Mouse (Mus musculus) retina, embryonic 14.5 days (tissue): Measurements from ENCODE around the gene Rbfox2.
A peak's percentile ranks its signal among the peaks of the same experiment; 100 is the strongest.
"Not testable (repeated sequence)": the region's sequence is repeated elsewhere in the genome, so short reads cannot be mapped to it uniquely, and the experiment has no call there.

Experiments
- DNase-seq: peaks from one replicate; pipeline ENCODE4 v3.0.0-alpha.2; 2015; ENCODE audit warnings: low spot score

Rbfox2 gene

DNA sequence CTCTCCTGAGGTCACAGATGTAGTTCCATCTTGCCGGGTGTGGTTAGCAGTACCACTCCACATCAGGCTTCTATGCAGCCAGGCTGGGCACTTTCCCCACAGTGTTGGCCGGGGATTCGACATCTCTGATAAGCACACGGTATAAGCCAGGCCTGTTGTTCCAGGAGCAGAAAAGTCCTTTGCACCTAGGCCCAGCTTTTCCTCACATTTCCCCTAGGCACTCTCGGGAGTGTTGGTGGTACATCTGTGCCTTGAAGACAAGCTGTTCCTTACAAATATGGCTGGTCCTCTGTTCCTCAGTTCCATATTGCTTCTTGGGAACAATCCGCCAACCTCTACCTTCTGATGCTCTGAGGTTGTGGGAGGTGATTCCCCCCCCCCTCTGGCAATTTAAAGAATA is 240.6 kb downstream of the Rbfox2 start:
- DNase-seq = no peak

DNA sequence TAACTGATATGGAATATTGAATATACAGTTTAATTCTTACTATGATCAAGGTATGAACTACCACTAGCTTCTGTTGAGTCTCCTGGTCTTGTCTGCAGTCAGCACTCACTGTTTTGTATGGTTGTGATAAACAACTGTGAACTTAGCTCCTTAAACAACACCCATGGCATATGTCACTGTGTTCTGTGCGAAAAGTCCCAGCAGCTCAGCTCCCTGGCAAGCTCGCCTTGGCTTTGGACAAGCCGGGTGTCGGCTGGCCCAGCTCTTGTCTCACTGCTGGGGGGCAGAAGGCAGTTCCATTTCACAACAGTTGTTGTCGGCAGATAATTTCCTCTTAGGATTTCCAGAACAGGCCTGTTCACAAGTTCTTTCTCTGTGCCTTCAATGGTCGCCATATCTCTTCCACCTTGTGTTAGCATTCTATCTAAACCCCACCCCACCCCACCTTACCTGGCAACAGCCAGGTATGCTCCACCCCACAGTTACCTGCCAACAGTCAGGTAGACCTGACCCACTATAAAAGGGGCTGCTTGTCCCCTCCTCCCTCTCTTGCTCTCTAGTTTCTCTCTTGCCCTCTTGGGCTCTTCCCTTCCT is 241.4 kb downstream of the Rbfox2 start:
- DNase-seq = no peak

DNA sequence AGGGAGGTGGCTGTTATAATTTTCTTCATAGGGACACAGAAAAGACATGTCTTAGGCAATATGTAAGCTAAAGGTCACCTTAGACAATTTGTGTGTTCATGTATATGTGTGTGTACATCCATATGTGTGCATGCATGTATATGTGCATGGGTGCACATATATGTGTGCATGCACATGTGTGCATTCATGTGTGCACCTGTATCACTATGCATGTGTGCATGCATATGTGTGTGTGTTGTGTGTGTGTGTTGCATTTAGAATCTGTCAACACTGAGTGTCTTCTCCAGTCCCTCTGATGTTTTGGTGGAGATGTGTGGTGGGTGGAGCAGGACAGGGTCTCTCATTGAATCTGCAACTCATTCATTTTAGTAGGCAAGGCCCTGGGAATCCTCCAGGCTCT is 244.1 kb downstream of the Rbfox2 start:
- no peak for DNase-seq

DNA sequence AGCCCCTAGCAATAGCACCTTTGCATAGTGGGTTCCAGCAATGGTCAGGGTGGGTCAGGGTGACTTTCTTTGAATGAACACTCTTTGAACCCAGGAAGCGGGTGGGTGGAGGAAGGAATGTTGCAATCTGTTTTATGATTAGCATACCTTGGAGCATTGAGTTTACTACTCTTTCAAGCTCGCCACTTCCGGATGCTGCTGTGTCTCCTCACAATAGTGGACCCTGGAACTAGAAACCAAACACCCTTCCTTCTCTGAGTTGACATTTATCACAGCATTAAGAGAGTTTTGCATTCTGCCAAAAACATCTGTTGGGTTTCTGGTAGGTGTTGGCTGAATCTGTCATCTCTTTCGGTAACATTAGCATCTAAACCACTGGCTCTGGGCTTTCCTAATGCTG is 247.4 kb downstream of the Rbfox2 start:
- not testable (repeated sequence) for DNase-seq

DNA sequence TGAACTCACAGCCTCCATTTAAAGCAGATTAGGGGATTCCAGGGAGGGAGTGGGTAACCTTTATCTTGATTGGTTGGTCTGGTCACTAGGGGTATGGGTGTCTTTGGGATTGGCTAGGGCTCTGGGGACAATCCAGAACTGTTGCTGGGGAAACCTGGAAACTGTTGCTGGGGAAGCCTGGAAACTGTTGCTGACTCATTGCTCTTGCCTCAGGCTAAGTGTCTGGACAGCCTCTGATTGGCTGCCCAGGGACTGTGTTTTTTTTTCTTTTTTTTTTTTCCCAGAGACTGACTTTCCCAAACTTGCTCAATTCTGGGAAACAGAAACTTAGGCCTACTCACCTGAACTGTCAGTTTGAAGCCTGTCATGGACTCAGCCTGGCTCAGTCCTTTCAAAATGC is 248.2 kb downstream of the Rbfox2 start:
- DNase-seq = no peak

DNA sequence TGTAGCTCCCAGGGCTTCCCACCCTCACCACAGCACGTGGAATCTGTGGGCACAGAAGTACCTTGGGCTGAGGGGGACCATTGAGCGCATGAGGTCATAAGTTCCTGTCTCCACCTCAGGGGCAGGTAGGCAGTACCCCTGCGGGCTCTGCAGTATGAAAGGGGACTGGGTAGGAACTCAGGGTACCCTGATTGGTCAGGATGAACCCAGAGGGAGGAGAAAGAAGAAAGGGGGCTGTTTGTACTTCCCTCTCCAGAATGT is 250.1 kb downstream of the Rbfox2 start:
- DNase-seq = no peak

DNA sequence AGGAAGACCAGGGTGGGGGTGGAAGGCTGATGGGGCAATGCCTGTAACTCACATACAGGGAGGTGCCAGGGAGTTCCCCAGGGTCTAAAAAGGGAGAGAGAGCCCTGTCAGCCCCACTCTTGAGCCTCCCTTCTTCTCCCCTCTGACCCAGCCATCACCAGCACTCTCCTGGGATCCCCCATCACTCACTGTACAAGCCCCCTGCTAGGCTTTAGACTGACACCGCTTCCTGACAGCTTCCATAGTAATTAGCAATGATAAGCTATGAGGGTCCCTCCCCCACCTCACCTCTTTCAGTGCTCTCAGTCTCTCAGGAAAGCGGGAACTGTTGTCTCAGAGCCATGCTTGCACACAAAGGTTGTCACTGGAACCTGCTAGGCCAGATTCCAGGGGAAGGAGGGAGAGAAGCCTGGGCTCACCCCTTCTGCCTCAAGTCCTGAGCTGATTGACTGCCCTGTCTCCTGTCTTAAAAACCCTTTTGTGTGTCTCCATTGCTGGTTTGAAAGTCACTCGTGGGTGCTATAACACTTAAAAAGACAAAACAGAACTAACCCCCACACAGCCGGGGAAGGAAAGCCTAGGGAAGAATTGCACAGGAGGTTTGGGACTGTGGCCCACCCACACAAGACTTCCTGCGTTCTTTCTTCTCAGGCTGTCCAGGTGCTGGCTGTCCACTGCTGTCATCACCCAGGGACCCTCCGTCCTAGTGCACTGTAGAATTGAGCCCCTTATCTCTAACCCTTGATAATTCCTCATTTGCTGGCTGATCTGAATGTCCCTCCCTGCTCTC is 250.6 kb downstream of the Rbfox2 start:
- peak; percentile 15 for DNase-seq

DNA sequence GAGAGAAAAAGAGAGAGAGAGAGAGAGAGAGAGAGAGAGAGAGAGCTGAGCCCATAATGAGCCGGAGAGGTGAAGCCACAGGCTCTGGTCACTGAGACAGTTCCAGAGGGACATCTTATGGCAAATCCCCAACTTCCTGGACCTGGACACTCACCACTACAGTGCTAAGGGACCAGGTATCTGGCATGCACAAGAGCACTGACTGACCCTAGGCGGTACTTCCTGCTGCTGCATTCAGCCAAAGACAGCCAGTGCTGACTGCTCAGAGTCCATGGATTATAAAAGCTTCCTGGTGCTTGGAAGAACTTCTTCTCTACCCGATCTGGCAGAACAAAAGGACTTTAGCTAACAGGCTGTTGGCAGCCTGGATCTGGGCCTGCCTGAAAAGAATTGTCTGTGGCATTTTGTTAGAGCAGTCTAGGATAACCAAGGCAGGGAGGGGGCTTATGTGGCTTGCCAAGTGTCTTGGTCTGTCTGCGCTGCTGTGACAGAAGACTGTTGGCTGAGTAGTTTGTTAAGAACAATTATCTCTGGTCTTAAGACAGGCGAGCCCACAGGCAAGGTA is 252.1 kb downstream of the Rbfox2 start:
- DNase-seq = no peak

DNA sequence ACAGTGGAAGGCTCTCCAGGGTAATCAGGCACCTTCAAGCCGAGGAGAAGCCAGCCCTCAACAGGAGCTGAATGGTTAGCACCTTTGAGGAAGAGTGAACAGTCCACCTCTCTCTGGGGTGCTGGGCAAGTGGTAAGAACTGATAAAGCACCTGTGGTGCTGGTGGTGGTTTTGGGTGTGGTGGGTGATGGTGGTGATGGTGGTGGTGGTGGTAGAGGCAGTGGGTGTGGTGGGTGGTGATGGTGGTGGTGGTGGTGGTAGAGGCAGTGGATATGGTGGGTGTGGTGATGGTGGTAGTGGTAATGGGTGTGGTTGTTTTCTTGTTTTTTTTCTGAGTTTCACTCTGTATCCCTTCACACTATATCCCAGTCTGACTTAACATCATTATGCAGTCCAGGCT is 253.8 kb downstream of the Rbfox2 start:
- no peak for DNase-seq

DNA sequence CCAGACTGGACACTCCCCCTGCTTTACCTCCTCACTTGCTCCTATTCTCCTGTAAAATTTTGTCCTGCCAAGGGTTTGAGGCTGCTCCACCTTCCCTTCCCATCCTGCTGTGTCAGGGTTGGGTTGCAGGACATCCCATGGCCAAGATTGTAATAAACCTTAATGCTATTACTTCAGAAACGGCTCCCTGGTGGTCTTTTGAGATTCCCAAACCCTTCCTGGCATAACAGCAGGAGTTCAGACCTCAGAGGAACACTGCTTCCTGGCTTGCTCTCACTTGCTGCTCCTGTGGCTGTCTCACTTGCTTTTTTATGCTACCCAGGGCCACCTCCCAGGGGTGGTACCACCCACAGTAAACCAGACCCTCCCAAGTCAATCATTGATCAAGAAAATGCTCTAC is 254.6 kb downstream of the Rbfox2 start:
- DNase-seq = no peak

DNA sequence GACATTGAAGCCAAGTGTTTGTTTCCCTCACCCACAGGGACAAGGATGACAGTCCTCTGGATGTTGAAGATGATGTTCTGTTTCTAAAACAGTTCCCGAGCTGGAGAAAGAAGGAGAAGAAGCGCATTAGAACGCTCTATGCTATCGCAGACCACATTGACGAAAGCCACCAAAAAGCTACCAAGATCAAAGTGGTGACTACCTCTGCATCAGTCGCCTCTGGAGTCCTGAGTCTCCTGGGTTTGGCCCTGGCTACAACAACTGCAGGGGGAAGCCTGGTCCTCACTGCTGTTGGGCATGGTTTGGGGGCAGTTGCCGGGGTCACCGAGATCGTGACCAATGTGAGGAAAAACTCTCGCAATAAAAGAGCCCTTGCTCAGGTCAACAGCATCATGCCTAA is 256.2 kb downstream of the Rbfox2 start, which contains the start of gene Mb:
Mb (minus strand) TSS at position 101 of the 400 bp plus-strand sequence.
- DNase-seq = no peak

DNA sequence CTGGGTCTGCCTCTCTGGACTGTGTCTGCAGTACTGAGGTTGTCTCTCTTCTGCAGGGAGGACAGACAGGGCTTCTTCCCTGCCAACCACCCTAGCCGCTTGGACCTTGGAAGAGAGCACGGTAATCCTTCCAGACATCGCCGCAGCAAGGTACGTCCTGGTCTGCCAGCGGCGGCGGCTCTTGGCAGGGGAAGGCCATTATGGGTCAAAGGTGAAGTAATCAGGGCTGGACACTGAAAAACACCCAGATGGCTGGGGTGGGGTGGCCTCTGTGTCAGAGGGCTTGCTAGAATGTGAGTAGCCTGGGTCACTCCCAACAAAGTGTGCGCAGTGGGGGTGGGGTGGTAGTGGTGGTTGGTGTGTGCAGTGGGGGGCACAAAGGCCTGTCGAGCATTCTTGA is 261.2 kb downstream of the Rbfox2 start:
- no peak for DNase-seq

DNA sequence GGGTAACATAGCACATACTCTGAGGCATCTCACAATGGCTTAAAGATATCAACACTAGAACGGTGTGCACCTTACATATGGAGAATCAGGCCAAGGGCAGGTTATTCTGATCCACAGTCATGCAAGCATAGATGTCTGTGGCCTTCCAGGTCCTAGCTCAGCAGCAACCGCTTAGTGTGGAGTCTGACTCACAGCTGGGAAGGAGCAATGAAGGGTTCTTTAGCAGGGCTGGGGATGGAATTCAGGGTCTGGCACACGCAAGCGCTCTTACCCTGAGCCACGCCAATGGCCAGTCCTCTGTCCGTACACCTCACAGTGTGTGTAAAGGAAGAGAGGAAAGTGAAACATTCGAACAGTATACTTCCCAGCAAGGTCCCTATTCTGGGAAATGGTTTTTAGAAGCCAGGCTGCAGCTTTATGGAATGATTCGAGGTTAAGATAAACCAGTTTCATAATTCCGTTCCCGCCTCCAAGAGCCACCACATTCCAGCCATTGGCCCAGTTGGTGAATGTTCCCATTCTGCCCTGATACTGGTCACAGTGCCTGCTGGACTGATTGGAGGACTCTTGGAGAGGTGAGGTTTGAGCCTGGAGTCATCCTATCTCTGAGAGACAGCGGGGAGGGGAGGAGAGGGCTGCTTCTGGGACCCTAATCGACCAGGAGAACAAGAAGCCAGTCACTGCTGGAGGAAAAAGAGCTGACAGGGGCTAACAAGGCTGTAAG is 262.0 kb downstream of the Rbfox2 start, which contains the start of gene Apol6:
Apol6 (plus strand) TSS at position 133 of the 724 bp plus-strand sequence.
- DNase-seq = no peak

DNA sequence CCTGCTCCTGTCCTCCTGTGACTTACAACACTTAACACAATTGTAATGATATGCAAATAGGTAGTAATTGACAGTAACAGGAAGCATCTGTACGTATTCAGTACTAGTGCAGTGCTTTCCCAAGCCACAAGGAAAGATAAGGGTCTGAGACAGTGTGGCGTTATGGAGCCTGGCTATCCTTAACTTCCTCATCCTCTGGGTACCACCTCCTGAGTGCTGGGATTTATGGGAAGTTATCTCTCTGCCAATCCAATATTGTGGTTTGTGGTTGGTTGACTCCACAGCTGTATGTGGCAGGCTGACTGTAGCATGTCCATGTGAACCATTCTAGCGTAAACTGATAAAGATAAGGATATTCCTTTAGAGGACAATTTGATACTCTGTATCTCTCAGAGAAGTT is 266.0 kb downstream of the Rbfox2 start:
- DNase-seq = no peak

DNA sequence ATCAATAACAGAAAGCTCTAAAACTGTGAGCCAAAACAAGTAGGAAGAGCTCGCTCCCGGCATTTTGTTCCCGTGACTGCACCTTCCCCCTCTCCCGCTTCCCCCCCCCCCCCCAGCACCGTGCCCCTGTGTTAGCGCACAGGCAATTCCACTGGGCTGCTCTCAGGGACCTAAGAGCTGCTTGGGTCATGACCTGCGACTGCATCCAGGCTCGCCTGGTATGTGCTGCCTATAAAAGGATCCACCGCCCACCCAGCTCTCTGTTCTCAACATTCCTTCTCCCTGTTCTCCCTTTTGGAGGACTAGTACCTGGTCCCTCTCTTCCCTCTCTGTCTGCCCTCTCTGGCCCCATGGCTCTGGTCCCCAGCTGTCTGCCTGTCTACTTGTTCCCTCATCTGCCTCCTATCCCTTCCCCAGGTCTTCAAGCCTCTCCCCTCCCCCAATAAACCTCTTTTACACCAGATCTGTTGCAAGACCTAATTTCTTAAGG is 267.5 kb downstream of the Rbfox2 start:
- DNase-seq = no peak

DNA sequence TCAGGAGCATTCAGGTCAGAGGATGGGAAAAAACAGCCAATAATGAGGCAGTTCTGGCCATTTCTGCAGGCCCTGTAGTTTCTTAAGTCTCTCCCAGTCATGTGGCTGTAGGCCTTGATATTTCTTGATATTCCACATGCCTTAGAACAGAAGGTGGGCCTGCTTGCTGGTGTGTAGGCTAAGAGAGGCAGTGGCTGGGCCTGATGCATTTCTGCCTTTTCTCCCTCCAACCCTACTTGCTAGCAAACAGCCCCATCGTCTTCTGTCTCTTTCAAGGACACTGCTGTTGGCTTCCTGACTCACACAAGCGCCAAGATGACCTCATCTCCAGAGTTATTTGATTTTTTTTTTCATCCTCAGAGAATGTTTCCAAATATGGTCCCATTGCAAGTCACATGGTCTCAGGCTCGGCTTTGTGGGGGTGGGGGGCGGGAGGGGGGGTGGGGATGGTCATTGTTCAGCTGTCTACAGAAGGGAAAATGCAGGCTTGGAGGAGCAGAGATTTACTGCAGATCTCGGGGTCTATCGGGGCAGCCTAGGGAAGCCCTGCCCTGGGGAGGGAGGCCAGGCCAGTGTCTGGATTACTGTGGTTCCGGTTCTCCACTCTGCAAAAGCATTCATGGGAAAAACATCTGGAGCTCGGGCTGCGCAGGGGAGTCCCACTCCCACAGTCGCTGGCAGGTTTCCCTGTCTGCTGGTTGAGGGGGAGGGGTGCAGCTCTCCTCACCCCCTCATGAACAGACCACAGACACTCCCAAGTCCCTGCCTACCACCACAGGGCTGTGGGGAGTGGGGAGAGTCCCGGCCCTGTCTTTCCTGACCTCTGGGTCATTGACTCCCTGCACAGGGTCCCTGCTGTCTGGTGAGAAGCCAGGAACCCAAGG is 269.3 kb downstream of the Rbfox2 start:
- no peak for DNase-seq

DNA sequence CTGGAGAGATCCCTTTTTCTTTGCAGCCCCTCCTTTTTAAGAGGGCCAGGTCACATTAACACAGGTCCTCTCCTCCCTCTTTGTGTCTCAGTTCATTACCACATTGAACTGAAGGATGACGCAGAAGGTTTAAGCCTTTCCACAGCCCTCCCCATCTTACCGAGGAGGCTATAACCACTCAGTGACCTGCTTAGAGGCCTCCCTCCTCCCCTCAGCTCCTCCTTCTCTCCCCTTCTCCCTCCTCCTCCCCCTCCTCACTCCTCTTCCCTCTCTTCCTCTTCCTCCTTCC is 269.9 kb downstream of the Rbfox2 start:
- DNase-seq = no peak

DNA sequence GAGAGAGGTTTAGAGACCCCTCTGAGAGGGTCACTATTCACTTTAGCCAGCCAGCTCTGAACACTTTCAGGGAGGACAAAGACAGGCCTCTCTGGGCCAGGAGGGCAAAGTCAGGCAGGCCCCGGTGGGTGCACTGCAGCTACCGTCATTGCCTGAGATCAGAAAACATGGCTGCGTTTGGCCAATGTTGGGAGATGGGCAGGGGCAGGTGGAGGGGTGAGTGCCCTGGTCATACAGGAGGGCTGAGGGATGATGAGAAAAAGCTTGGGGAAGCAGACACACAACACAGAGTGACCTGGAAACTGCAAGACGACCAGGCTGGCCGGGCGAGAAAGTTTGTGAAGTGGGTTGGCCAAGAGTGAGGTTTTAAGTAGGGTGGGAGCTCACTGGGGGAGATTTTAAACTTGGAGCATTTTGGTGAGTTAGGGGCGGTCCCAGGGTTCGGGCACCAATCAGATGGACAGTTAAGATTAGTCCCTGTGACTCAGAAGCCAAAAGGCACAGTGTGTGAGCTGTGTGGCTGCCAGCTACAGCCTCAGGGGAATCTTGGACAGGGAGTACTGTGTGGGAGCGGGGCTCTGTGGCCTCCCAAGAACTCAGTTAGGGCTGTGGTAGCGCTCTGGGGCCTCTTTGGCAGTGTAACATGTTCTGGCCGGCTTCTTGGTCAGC is 270.4 kb downstream of the Rbfox2 start:
- no peak for DNase-seq

DNA sequence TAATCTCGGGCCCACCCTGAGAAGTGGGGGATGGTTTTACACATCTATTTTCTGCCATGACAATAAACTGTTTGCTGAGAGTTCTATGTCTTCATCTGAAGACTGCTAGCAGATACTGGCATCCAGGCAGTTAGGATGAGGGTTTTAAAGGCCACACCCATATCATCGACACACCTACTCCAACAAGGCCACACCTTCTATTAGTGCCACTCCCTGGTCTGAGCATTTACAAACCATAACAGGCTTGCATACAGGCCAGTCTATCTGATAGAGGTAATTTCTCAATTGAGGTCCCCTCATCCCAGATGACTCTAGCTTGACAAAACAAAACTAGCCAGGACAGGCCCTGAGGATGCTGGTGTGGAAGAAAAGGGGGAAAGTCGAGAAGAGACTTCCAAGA is 271.2 kb downstream of the Rbfox2 start:
- DNase-seq = no peak

DNA sequence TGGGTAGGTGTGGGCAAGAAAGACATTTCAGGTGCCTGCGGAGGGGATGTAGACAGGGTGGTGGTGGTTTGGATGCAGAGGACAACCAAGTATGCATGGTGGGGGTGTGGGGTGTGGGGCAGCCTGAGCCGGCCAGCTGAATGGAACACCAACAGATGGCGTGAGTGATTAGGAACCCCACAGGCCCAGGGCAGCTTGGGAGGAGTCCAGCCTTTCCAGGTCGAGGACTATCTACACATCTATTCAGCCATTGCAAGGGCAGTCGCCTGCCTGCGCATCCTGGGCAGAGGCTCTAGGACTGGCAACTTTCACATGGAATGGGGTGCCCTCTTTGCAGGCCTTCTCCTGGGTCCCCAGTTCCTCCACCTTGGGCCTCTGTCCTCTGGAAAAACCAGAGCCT is 272.3 kb downstream of the Rbfox2 start:
- DNase-seq = no peak

DNA sequence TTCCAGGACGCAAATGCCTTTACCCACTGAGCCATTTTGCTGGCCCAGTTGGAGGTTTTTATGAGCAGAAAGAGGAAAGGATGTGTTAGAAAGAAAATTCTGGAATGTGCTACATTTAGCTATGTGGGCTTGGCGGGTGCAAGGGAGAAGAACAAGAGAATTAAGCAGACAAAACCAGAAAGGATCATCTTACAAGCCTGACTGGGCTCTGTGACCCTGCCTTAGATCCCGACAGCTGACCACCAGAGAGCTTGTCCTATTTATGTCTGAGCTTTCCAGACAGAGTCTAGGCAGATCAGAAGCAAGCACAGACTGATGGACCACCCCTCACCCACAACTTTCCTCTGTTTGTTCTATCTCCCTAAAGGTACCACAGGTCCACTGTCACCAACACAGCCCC is 275.5 kb downstream of the Rbfox2 start:
- DNase-seq = no peak
